Mouse (Mus musculus) C2C12 (cell line): ENCODE results near the gene Lingo2. TPM values are rescaled to one million over a fixed set of nuclear protein-coding genes. Genes with fewer than 3 reads are reported as not detected.

Experiments
- H3K27me3 ChIP-seq: one replicate; pipeline ENCODE4 v1.6.1; 2011; ENCODE audit not compliant: control insufficient read depth, insufficient read depth, insufficient read length
- H3K36me3 ChIP-seq: one replicate; pipeline ENCODE4 v1.6.1; 2011; ENCODE audit not compliant: control insufficient read depth, insufficient read depth
- H3K4me3 ChIP-seq: one replicate; pipeline ENCODE4 v1.5.1; 2011; ENCODE audit warnings: mild to moderate bottlenecking, control low read depth; ENCODE audit not compliant: poor library complexity, insufficient read depth, severe bottlenecking
- H3K79me2 ChIP-seq: one replicate; pipeline ENCODE4 v1.6.1; 2011; ENCODE audit not compliant: control insufficient read depth, insufficient read depth
- H3K79me3 ChIP-seq: one replicate; pipeline ENCODE4 v1.6.1; 2011; ENCODE audit warnings: low read depth, control low read depth
- H3ac ChIP-seq: one replicate; pipeline ENCODE3; 2011; ENCODE audit warnings: low read depth; ENCODE audit not compliant: control insufficient read depth, insufficient read length
- CEBPB ChIP-seq: IDR thresholded peaks from one replicate; pipeline ENCODE4 v1.6.1; 2011; ENCODE audit warnings: low read depth, mild to moderate bottlenecking, control low read depth, moderate library complexity
- CTCF ChIP-seq: IDR thresholded peaks from one replicate; pipeline ENCODE4 v1.5.1; 2011; ENCODE audit not compliant: control insufficient read depth, insufficient read depth, insufficient read length
- FOSL1 ChIP-seq: IDR thresholded peaks from one replicate; pipeline ENCODE4 v1.8.0; 2011; ENCODE audit warnings: mild to moderate bottlenecking, low read length; ENCODE audit not compliant: poor library complexity, insufficient read depth, severe bottlenecking
- MAX ChIP-seq: IDR thresholded peaks from one replicate; pipeline ENCODE4 v1.6.1; 2011; ENCODE audit warnings: mild to moderate bottlenecking, control low read depth
- MYOD1 ChIP-seq: IDR thresholded peaks from one replicate; pipeline ENCODE4 v1.6.1; 2011; ENCODE audit warnings: low read depth; ENCODE audit not compliant: control insufficient read depth, insufficient read length
- MYOG ChIP-seq: IDR thresholded peaks from one replicate; pipeline ENCODE4 v1.6.1; 2011; ENCODE audit not compliant: control insufficient read depth, insufficient read length; ENCODE audit errors: extremely low read depth
- USF1 ChIP-seq: IDR thresholded peaks from one replicate; pipeline ENCODE4 v1.6.1; 2011; ENCODE audit warnings: low read depth, mild to moderate bottlenecking, control low read depth, moderate library complexity
- polyA plus RNA-seq: library from polyadenylated mRNA; unstranded; fragments of >200 nt; fragmentation: generic; extraction: Trizol; gene quantifications from one replicate; pipeline ENCODE4 v1.2.1, GENCODE M21; 2012; ENCODE audit warnings: missing spikeins

Gene Lingo2
- polyA plus RNA-seq, 1 experiment, result 0.05 TPM

DNA sequence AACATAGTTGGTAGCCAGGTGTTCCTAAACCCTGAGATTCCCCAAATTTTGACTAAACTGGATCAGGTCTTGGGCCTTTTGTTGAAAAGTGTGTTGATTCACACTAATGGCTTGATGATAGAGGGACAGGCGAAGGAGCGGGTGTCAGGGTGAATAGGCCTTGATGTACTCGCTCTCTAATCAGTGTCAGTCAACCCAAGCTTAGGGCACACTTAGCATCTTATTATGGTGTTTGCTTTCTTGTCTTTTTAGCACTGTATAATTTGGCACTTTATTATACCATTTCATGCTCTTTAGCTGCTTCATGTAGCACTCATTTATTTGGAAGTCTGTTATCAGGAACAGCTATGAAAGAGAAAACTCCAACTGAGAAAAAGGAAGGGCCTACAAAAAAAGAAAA is 582.6 kb downstream of the Lingo2 start:
- no peaks in the 10 kb centered on the region for H3K79me3 ChIP-seq
- no peaks in the 10 kb centered on the region for H3K36me3 ChIP-seq
- TF ChIP-seq CTCF, result no peak
- no peak for TF ChIP-seq MAX
- no peak for TF ChIP-seq MYOD1
- no peak for TF ChIP-seq CEBPB
- no peak for TF ChIP-seq FOSL1
- TF ChIP-seq MYOG, result no peak
- TF ChIP-seq USF1, result no peak
- no peak overlapping the region for H3K4me3 ChIP-seq
- H3ac ChIP-seq, result no peak overlapping the region
- no peaks in the 10 kb centered on the region for H3K27me3 ChIP-seq
- no peaks in the 10 kb centered on the region for H3K79me2 ChIP-seq

GRCm38 (mm10) chr4:36354401-36354800 is 597.1 kb downstream of the Lingo2 start:
- no peaks in the 10 kb centered on the region for H3K27me3 ChIP-seq
- no peaks in the 10 kb centered on the region for H3K36me3 ChIP-seq
- H3K79me2 ChIP-seq, result no peaks in the 10 kb centered on the region
- H3K79me3 ChIP-seq, result no peaks in the 10 kb centered on the region
- no peak overlapping the region for H3ac ChIP-seq
- TF ChIP-seq CTCF (no peak), FOSL1 (no peak), MAX (no peak), USF1 (no peak), MYOD1 (no peak), MYOG (no peak), CEBPB (no peak)
- H3K4me3 ChIP-seq, result no peak overlapping the region

- no peak overlapping the region for H3K4me3 ChIP-seq
- H3K79me2 ChIP-seq, result no peaks in the 10 kb centered on the region
- no peaks in the 10 kb centered on the region for H3K36me3 ChIP-seq
- TF ChIP-seq MYOD1 (no peak), CEBPB (no peak), MAX (no peak), MYOG (no peak), USF1 (no peak), FOSL1 (no peak), CTCF (no peak)
- H3ac ChIP-seq, result no peak overlapping the region
- H3K79me3 ChIP-seq, result no peaks in the 10 kb centered on the region
- no peaks in the 10 kb centered on the region for H3K27me3 ChIP-seq
Observed at GRCm38 (mm10) chr4:36331741-36332140, 619.8 kb downstream of the Lingo2 start.

- Histone ChIP-seq H3ac (no peak overlapping the region), H3K79me3 (no peaks in the 10 kb centered on the region), H3K79me2 (no peaks in the 10 kb centered on the region), H3K4me3 (no peak overlapping the region), H3K27me3 (no peaks in the 10 kb centered on the region), H3K36me3 (no peaks in the 10 kb centered on the region)
- TF ChIP-seq MYOD1, result no peak
- TF ChIP-seq FOSL1, result no peak
- no peak for TF ChIP-seq MYOG
- no peak for TF ChIP-seq CEBPB
- no peak for TF ChIP-seq CTCF
- TF ChIP-seq MAX, result no peak
- no peak for TF ChIP-seq USF1
Observed at GRCm38 (mm10) chr4:36325603-36326002, 625.9 kb downstream of the Lingo2 start.

DNA sequence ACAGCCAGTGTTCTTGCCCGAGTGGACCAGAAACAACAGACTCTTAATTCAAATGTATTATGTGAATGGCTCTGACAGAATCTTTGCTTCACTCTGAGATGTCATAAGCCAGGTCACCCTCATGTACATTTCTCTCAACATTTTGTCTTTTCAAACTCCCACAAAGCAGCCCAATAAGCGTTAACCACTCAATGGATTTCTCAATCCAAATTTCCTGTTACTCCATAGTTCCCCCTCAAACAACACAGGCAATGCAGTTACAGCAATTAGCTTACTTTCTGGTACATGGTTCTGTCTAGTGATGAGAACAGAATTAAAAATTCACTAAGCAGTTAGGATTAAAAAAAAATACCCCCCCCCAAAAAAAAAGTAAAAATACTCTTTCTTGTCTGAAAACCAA is 638.5 kb downstream of the Lingo2 start:
- H3K36me3 ChIP-seq, result no peaks in the 10 kb centered on the region
- TF ChIP-seq USF1 (no peak), MYOG (no peak), MAX (no peak), FOSL1 (no peak), CEBPB (no peak), CTCF (no peak), MYOD1 (no peak)
- no peaks in the 10 kb centered on the region for H3K79me2 ChIP-seq
- no peak overlapping the region for H3ac ChIP-seq
- H3K79me3 ChIP-seq, result no peaks in the 10 kb centered on the region
- no peaks in the 10 kb centered on the region for H3K27me3 ChIP-seq
- H3K4me3 ChIP-seq, result no peak overlapping the region

GRCm38 (mm10) chr4:36311431-36311830 is 640.1 kb downstream of the Lingo2 start:
- TF ChIP-seq FOSL1 (no peak), CEBPB (no peak), MYOD1 (no peak), MAX (no peak), CTCF (no peak), MYOG (no peak), USF1 (no peak)
- Histone ChIP-seq H3K79me3 (no peaks in the 10 kb centered on the region), H3K36me3 (no peaks in the 10 kb centered on the region), H3K27me3 (no peaks in the 10 kb centered on the region), H3K79me2 (no peaks in the 10 kb centered on the region), H3ac (no peak overlapping the region), H3K4me3 (no peak overlapping the region)
